Mouse (Mus musculus): Measurements from ENCODE around the gene Lamb3.

DNA sequence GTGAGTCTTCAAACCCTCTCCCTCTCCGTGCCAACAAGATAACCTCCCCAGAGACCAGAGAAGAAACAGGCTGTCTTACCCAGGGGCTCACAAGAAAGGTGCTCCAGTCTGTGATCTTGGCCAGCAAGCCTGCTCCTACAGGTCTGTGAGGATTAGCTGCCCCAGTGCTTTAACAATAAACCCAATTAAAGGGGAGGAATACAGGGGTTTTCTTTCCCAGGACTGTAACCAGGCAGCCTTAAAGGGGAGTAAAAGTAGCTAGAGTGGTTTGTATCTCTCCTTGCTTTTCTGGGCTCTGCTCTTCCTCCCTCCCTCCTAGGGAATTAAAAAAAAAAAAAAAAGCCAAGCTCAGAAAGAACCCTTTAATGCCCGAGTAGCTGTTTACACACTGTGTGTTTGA, 162.6 kb downstream of the Lamb3 start, which contains the start of gene Camk1g:
- TF ChIP-seq CTCF (IDR thresholded peaks at IDR 0.05; ENCODE audit: control insufficient read depth, insufficient read depth, low read length) (no peak), POLR2A (IDR thresholded peaks at IDR 0.05; ENCODE audit: borderline replicate concordance, control insufficient read depth, low read depth, low read length) (no peak)
